Mouse (Mus musculus) Muller cell, postnatal 12 days (primary cell): ENCODE measurements at regions not wholly inside any gene's neighbourhood (a gene's known extent, or its start where the extent isn't known, plus 50 kb on each side); places are given as distances from the start of the nearest gene placed in this dataset.
A peak's percentile ranks its signal among the peaks of the same experiment; 100 is the strongest.

Source experiments
- DNase-seq: peaks from one replicate; pipeline ENCODE4 v3.0.0-alpha.2; 2015; ENCODE audit errors: inconsistent ontology term

DNA sequence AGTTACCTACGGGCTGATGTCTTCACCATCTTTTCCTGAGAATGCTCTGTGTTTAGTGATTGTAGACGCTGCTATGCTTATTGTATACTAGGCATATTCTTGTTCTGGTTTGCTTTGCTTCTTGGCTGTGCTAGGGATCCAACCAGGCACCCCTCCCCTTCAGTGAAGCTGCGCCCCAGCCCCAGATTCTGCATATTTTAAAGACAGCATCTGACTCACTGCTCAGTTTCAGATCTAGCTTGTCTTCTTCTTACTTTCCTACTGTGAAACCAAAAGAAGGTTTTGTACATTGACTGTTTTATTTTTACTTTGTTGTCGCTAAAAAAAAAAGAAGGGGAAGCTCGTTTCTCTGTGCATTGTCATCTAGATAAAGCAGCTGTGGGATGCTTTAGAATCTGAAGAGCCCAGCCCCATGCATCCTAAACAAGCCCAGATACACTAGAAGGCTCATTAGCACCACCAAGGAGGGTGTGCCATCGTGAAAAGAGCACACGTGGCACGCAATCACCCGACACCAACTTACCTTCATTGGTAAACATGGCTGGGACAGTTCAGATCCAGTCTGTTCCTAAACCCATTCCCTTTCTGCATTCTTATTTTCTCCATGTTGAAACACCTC, 83.7 kb upstream of the Phyhipl start:
- DNase-seq, result no peak

DNA sequence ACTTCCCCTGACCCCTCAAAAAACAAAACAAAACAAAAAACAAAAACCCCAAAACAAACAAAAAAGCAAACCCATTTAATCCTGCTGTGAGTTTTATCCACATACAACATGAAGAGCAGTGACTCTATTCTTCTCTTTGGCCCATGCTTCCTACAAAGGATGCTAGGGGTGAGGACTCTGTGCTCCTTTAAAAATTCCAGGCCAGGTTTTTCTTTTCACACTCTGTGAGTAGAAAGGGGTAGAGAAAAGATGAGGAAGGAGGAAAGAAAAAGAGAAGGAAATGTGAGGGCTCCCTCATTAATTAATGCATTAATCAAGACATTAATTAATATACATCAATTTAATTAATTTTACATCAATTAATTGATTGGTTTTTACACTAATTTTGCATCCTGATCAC, 82.9 kb upstream of the Phyhipl start:
- DNase-seq, result no peak

DNA sequence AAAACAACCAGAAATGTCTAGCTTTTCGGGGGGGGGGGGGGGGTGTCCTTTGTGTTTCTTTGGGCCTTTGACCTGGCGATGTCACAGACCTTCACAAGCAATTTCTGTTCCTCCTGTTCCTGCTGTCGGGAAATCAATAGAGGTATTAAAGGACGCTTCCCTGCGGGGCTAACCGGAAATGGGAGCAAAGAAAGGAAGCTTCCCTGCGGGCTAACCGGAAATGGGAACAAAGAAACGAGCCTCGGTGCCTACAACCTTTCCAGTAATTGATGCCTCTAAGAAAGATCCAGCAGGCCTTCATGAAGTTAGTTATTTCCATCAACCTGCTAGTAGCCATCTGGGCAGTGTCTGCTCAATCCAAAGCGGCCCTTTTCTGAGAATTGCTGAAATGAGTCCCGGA, 78.2 kb upstream of the Phyhipl start:
- no peak for DNase-seq

DNA sequence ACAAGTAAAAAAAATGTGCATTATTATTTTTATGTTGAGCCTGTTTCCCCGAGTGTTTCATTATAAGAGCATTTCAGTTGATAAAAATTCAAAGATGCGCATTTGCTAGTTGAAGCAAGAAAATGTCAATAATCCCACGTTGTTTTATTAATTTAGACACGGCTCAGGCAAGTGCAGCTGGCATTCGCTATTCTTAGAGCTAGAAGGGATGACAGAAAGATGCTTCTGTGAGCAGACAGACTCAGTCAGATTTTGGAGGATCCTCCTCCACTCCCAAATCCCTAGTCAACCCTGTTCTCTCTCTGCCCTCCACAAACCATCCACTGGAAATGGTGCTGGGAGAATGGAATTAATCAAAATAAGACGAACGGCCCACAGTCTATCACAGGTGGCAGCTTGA, 77.7 kb upstream of the Phyhipl start:
- no peak for DNase-seq

DNA sequence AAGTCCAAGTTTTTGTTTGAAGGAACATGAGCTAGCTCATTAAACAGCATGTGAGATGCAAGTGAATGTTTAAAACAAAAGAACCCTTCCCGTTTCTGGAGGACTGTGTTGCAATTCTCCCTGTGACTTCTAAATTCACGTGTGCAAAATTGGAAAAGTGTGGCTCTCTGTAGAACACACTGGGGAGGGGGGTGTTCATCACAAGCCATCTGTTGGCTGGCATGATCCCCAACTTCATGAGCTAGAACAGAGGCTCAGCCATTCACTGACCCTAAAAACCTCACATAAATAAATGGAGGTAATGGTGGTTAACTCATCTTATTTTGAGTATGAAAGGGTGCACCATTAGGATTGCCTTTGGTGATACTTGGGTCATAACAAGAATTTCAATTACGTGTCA, 69.3 kb upstream of the Phyhipl start:
- no peak for DNase-seq

DNA sequence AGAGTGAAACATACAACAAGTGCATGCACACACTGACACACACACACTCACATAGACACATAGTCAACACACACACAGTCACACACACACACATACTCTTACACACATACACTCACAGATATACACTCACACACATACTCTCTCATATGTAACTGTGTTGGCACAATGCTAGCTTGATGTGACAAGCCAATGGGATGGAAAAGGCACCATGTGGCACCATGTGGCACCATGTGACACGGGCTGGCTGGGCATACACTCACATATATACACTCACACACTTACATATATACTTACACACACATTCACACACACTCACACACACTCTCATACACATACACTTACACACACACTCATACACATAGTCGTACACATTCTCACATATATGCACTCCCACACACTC, 67.0 kb upstream of the Phyhipl start:
- DNase-seq, result no peak

DNA sequence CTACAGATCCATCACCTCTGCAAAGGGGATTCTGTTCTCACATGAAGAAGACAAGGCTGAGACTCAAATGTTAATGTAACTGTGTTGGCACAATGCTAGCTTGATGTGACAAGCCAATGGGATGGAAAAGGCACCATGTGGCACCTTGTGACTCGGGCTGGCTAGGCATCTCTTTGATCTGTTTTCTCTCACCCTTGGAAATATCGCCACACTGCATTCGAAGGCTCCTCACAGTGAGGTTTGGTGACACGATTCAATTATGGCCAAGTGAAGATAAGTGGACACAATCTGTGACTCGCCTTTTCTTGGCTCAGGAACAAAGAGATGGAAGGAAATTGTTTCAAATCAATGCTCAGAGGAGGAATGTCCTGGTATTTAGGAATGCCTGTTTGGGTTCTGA, 66.6 kb upstream of the Phyhipl start:
- DNase-seq, result peak; percentile 67

DNA sequence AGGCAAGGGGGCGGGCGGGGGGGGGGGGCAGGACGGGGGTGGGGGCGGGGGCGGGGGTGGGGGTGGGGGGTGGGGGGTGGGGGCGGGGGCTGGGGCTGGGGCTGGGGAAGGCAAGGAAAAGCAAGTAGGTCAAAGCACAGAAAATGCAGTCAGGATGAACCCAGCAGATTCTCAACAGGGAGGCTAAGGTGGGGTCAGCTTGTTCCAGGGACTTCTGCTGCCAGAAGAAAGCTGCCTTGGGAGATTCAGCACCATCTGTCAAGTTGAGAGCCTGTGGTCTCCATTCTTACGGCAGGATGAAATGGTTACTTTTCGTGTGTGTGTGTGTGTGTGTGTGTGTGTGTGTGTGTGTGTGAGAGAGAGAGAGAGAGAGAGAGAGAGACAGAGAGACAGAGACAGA, 61.7 kb upstream of the Phyhipl start:
- peak; percentile 29 for DNase-seq

DNA sequence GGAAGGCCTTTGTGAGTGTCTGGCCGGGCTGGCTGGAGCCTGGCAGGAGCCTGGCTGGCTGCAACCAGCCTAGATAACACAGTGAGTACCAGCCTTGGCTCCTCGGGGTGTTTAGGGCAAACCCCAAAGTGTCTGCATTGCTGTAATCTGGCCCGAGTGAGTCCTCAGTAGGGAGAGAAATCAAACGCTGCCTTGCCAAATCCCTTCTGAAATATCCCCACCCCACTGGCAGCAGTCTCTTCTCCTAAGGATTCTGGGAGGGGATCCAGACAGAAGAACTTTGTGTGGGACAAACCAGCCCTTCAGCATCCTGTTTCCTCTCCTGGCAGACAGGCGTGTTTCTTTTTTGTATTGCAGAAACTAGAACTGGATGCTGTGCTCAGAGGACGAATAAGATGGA, 61.3 kb upstream of the Phyhipl start:
- DNase-seq, result peak; percentile 89

DNA sequence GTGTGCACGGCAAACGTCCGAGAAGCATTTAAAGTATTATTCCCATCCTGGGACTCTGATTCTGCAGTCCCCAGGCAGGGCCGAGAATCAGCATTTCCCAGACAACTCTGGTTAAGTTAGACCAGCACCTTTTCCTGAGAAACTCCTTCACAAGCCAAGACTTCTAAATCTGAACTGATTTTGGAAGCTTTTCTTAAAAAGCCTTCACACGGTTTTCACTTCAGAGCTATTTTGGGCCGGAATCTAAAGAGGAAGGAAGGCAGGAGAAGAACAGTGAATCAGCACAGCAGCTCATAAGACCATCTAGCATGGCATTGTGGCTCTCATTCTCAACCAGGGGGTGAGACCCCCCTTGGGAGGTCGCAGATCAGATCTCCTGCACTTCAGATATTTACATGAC, 57.5 kb upstream of the Phyhipl start:
- DNase-seq, result no peak

DNA sequence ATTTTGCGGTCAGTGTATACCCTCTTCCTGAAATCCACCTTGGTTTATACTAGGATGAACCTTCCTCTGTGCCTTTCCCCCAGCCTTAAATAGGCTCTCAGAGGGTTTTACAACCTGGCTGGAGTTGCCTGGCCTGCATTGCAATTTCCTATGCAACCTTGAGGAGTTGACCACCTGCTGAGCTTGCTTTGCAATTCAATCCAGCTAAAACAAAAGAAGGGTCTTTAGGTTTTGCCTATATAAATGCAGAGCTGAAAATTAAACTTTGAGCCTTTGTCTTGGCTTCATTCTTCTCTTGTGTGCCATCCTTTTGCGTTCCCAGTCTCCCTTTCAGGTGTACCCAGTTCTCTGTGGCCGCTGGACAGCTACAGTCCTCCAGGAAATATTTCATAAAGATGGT, 53.0 kb upstream of the Phyhipl start:
- DNase-seq, result no peak
